Mouse (Mus musculus): ENCODE measurements at regions not wholly inside any gene's neighbourhood (a gene's known extent, or its start where the extent isn't known, plus 50 kb on each side); places are given as distances from the start of the nearest gene placed in this dataset.
A peak's percentile ranks its signal among the peaks of the same experiment; 100 is the strongest.

DNA sequence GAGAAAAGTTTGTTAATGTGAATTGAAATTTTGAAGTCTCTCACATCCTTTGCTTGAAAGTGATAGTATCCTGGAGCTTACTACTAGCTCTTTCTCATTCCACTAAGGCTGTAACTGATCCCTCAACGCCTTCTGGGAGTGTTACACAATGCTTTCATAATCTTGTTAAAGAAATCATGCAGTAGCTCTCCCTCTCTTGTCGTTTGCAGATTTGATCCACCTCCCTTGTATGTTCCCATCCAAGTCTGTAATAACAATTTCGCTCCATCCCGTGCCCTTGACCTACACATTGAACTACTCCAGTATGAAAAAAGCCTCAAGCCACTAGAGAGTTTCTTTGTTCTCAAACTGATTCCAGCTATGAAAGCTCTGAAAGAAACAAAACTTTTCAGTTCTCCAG, 63.9 kb upstream of the Fibin start:
- no peak for DNase-seq

DNA sequence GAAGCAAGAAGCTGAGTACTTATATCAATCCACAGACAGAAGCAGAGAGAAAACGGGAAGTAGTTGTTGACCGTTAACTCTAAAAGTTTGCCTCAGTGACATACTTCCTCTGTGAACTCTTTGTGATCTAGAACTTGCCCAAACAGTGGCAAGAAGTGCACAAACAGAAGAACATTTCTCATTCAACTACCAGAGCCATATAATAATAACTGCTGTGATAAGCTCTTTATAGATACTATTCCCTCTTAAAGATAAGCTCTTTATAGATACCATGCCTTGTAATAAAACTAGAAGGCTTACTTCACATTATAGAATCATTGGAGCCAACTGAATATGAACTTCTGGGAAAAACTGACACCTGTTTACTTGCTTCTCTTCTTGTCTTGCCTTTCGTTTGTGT, 89.7 kb upstream of the Fibin start:
- DNase-seq: no peak

DNA sequence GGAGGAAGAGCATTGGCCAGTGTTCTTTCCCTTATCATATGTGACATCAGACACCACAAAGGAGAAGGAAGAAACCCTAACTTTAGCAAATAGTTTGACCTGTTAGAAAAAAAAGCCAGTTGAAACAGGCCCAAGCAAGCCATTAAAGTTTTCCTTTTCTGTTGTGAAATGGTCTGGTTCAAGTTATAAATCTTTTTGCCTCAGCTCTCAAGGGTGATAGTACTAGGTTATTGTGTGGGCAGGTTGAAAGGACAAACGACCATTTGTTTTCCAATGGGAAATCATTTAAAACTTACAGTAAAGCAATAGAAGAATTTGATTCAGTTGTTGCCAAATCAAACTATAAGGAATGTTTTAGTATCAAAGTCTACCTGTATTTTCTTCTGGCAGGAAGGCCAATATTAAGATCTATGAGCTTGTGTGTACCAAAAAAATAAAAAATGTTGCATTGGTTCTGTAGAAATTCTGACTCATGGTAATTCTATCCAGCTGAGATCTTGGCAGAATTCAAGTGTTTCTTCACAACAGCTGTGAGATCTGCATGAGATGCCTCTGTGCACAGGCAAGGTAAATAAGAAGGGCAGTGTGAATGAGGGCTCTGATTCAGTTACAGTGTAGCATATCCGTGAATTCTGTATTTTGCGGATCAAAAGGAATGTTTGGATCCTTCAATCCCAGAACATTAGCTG, 109.5 kb upstream of the Fibin start:
- DNase-seq: peak; percentile 3

DNA sequence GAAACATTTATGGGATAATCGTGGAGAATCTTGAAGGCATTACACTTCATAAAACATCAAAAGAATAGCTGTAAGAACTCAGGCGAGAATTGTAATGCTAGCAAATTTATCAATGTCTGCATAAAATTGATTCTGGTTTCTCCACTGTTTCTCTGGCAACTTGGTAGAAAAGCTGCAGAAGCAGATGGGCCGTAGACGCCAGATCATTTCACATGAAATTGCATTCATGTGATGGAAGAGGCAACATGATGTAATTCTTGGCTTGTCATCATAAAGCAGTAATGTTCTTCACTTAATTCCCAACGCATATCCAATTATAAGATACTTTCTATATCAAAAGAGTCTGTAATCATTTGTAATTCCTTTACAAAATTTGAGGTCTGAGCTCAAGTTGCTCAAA, 113.6 kb upstream of the Fibin start:
- DNase-seq: peak; percentile 71

DNA sequence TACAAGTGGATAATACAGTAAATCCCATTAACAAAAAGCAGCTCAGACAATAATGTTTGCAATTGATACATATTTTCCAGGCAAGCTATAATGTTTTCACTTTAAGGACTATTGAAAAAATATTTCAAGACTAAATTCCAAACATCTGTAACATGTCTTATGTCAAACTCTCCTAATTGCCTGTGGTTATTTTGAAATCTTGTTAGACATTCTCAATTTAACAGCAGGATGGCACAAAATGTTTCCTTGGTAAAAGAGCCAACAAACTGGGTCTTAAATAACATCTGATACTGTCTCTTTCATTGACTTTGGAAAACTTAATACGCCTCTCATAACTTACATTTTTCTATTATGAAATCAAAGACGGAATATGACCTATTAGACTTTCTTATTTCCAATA, 115.8 kb upstream of the Slc5a12 start:
- DNase-seq: no peak

DNA sequence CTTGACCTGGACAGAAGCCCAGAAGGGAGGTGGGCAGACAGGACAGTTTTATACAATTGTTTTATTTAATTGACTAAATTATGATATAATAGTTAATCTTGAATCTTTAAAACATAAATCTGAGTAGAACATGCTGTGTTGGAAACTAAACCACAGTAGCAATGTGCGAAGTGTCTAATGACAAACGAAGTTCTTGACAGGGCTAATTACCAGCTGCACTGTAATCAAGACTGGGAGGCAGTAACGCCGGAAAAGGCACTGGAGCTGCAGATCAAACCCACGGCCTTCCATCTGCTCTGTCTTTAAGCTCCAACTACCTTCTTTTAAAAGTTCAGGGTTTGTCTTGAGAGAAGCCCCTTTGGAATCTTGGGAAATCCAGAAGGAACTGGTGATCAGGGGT, 110.9 kb upstream of the Slc5a12 start:
- peak; percentile 13 for DNase-seq

DNA sequence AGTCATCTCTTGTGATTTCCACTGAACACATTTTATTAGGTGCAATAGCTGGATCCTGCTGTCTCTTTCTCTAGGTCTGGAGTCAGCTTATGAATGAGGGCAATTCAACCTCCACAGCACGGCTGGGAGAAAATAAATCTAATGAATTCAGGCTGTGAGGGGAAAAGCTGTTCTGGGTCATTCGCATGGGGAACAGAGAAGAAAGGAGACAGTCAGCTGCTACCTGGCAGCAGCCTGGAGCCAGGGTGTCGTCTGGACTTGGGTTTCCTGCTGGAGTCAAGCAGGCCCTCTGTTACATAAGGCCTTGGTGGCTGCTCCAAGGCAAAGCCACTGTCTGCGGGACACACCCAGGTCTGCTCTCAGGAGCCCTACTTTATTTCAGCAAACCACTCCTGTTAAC, 110.4 kb upstream of the Slc5a12 start:
- DNase-seq: no peak

DNA sequence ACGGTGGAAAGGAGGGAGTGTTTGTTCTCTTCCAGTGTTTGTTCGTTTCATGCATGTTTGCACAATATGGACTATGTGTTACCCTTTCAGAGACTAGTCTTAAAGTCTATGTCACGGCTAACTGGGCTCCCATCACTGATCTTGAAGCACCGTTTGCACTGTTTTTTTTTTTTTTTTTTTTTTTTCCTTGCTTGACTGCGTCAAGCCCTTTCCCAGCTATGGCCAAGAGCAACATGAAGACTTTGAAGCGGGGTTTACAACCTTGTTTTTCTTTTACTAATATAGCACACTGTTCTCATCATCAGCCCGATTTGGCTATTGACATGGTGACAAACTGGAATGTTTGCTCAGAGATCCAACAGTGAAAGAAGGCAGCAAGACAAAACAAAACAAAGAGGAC, 109.1 kb upstream of the Slc5a12 start:
- no peak for DNase-seq

DNA sequence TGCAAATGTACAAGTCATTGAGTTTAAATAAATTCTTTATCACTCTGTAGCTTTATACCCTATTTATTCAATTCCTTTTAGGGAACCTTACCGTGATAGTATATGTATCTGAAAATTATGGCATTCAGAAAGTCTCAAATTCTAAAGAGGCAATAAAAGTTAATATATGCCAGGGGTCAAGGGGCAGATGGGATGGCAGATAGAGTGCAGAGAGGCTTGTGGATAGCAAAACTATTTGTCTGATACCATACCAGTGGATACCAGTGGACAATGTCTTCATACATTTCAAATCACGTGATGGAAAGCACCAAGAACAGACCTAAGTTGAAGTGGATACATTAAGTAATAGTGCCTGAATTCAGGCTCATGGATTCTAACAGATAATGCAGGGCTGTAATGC, 95.3 kb upstream of the Slc5a12 start:
- no peak for DNase-seq

DNA sequence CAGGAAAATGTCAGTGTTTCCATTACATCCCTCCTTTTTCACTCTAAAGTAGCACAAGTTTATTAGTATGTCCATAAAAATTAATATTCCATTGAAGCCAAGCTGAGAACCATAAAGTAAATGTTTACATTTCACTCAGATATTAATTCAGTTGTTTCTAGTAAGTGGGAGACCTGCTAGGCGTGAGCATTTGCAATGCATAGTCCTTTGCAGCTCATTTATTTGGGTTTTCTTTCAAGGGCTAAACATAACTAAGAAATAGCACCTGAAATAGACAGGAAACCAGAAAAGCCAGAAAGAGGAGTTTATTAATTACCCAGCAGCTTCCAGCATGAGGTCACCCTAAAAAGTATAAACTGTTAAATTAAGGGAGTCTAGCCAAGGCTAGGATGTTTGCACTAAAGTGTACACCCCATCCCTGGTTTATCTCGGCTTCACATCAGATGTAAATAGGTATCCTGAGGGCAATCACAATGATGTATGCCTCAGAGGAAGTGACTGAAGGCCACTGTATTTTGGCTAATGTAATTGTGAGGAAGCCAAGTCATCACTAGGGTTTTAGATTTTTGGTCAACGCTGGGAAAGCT, 88.8 kb upstream of the Slc5a12 start:
- DNase-seq: no peak

DNA sequence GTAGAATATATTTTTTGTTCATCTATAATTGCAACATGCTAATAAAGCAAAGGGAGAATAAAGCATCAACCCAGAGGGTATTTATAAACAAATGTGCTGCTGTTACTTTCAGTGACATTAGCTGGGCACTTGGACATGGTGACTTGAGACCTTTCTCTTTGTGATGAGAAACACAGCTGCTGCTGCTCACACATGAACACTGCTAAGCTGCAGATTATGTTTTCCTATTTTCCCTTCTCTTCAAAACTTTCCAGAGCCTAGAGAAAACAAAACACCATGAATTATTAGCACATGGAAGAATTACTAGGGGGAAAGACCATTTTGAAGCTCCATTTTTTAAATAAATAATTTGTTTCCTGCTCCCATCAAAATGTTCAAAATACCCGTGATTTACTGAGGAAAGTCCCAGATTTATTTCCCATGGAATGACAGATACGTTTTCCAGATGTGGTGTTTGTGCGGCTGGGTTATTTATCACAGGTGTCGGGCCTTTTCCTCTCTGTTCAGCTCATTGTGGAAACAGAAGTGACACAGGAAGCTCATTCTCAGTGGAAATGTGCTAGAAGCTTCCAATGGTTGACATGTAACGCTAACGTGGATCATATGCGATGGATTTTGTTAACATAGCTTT, 73.8 kb upstream of the Slc5a12 start:
- no peak for DNase-seq

DNA sequence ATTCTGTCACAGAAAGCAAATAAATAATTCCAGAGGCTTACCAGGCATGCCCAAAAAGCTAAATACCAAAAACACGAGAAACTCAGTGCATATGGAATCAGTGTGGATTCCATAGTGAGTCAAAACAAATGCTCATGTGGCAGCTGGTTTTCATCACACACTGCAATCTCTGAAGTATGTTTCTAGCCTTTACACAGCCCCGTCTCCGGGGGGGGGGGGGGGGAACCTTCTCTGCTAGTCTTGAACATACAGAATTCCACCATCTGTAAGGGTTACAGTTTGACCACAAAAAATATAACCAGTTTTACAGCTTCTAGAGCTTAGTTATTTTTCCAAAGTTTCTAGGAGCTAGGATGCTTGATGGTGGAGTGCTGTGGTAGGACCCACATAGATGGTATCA, 68.9 kb upstream of the Slc5a12 start:
- no peak for DNase-seq

DNA sequence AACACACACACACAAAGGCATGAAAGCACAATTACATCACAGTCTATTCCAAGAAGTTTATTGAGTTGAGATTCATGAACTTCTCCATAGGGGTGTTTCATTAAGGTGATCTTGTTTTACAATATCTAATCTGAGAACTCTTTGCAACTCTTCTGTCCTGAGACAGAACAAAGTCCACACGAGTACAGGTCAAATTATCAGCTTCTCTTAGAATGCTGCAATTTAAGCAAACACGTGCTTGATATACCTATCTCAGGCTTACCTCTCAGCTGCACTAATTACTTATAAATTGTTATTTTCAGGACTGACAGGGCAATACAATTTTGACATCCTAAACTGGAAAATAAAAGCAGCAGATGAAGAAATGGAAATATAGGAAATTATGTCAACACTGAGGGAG, 57.0 kb upstream of the Slc5a12 start:
- no peak for DNase-seq

DNA sequence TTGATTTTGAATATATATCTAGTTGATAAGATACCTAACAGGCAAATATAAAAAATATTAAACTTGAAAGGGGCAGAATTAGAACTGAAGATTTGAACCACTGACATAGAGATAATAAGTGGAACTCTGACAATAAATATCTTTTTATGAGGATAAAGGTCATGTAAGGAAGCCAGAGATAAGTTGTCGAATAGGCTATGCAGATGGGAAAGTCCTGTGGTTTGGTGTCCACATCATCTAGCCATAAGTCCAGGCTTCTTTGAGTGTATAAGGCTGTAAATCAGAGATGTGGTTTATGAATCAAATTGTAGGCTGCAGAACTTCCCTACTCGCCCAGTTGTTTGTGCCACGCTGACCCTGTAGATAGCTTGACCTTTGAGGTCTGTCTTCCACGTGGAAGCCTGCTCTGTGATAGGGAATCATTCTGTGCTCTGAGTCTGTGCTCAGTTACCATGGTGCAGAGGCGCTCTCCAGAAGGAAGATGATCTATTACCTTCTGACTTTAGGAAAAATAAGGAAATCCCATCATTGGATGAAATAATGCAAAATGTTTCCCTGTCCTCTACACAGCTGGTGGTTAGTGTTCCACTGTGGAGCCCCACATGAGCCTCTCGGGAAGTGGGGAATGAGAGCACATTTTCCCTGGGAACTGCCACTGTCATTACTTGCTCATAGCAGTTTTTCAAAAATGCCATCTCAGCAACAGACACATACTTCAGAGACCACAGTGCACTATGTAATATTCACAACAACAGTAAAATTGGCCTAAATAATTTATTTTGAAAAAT, 56.3 kb upstream of the Slc5a12 start:
- DNase-seq: no peak

DNA sequence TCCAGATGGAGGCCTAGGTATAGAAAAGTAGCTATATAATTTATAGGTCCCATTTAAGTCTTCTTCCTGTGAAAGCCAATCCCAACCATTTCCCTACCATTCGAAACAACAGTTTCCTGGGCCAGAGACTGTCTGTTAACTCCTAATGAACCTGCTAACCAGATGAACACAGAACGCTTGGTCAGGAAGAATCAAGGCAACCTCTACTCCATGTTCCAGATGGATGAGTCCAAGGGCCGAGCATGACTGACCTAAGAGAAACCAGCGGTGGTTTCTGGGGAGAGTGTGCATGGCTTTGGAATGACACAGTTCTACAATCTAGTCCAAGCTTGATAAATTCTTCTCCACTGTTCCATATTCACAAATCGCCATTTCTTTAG, 55.8 kb upstream of the Slc5a12 start:
- DNase-seq: no peak
